Comparison of ENCODE assay signal across 27 mouse cellular contexts in the genomic region with DNA sequence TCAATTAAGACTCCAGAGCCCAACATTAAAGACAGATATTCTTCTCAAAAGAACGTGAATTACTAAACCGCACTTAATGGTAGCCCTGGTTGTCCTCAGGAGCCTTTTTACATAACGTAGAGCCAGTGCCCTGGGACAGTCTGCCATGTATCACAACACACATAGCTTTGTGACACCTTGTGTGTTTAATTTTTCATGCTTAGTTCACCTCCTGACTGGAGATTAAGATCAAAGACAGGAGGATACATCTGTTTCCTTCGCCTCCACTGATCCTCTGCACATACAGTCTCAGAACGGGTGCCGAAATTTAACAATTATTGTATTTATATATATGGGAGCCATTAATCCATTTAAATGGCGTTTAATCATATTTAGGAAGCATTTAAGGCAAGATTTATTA.
"Had no signal": no experiment of that assay in that cellular context is flagged by ENCODE, and none has a peak within 500 bp of the region (broad histone marks: within the 10 kb centered on the region; RNA-seq: fewer than 3 reads in every experiment).

No protein-coding gene starts in this region.

- ATAC-seq: hindbrain, postnatal 0 days; intestine, embryonic 16.5 days had no signal

- H3K27ac ChIP-seq: gastrocnemius, adult 2 months; heart, adult 2 months; heart, embryonic 13.5 days; heart, embryonic 15.5 days; hindbrain, embryonic 10.5 days; hindbrain, embryonic 13.5 days; hindbrain, embryonic 15.5 days; hindbrain, postnatal 0 days; kidney, embryonic 15.5 days; kidney, postnatal 0 days; layer of hippocampus, adult 2 months; left cerebral cortex, adult 2 months; limb, embryonic 10.5 days; limb, embryonic 12.5 days had no signal

- H3K27me3 ChIP-seq: heart, embryonic 13.5 days; heart, embryonic 15.5 days; hindbrain, embryonic 13.5 days; hindbrain, embryonic 15.5 days; kidney, embryonic 15.5 days; limb, embryonic 12.5 days had no signal

- H3K4me1 ChIP-seq: heart, embryonic 13.5 days; heart, embryonic 15.5 days; hindbrain, embryonic 10.5 days; hindbrain, embryonic 15.5 days; limb, embryonic 10.5 days; limb, embryonic 12.5 days had no signal

- H3K36me3 ChIP-seq: heart, embryonic 13.5 days; heart, embryonic 15.5 days; hindbrain, embryonic 10.5 days; hindbrain, embryonic 13.5 days; hindbrain, embryonic 15.5 days; kidney, embryonic 15.5 days; limb, embryonic 10.5 days; limb, embryonic 12.5 days had no signal

- H3K4me2 ChIP-seq: heart, embryonic 11.5 days; heart, embryonic 13.5 days; heart, embryonic 15.5 days; hindbrain, embryonic 13.5 days; hindbrain, embryonic 15.5 days; kidney, embryonic 15.5 days; limb, embryonic 12.5 days; liver, embryonic 11.5 days had no signal

- H3K9me3 ChIP-seq: heart, embryonic 13.5 days; heart, embryonic 15.5 days; hindbrain, embryonic 10.5 days; hindbrain, embryonic 13.5 days; hindbrain, embryonic 15.5 days; kidney, embryonic 15.5 days; limb, embryonic 10.5 days; limb, embryonic 12.5 days had no signal

- DNase-seq: gastrocnemius, adult 2 months; gastrocnemius, postnatal 10 days; gastrocnemius, postnatal 36 days; heart, adult 2 months; heart, postnatal 14 days; heart, postnatal 36 days; kidney, adult 11 months; kidney, adult 2 months; kidney, adult 9 months; kidney, postnatal 14 days; kidney, postnatal 4 days; liver had no signal

- H3K4me3 ChIP-seq: gastrocnemius, adult 2 months; heart, adult 2 months; heart, embryonic 13.5 days; heart, embryonic 15.5 days; hindbrain, embryonic 10.5 days; hindbrain, embryonic 13.5 days; hindbrain, embryonic 15.5 days; kidney, embryonic 15.5 days; layer of hippocampus, adult 2 months; left cerebral cortex, adult 2 months; limb, embryonic 10.5 days; limb, embryonic 12.5 days had no signal

- H3K9ac ChIP-seq: heart, embryonic 13.5 days; heart, embryonic 15.5 days; hindbrain, embryonic 13.5 days; hindbrain, embryonic 15.5 days; kidney, embryonic 15.5 days; limb, embryonic 12.5 days had no signal
